Mouse (Mus musculus): Measurements from ENCODE around the gene Sept3.

Sept3 gene

GRCm38 (mm10) chr15:82340414-82341035, 65.8 kb downstream of the Sept3 start:
- no peak for DNase-seq (ENCODE audit: low spot score)

DNA sequence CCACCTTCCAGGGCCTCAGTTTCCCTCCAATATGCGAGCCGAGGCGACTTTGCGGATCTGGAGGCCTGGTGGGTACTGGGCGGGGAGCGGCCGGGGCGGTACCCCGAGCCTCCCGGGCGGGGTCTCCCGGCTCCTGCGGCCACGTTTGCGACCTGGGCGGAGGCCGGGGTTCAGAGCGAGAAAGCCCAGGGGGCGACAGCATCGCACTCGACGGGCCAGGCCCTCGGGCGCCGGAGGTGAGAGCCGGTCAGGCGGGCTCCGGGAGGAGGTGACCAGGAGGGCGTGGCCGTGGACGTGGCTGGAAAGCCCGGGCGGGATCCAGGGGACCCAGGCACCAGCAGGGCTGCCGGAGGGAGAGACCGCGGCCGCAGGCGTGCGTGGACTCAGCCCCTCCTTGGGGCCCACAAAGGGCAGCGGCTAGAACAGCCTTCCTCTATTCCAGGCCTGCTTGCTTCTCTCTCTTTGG, 66.4 kb downstream of the Sept3 start:
- peak; percentile 70 for DNase-seq (ENCODE audit: low spot score)

- peak; percentile 65 for DNase-seq (ENCODE audit: low spot score)
Observed at GRCm38 (mm10) chr15:82341675-82342542, 67.2 kb downstream of the Sept3 start.

DNA sequence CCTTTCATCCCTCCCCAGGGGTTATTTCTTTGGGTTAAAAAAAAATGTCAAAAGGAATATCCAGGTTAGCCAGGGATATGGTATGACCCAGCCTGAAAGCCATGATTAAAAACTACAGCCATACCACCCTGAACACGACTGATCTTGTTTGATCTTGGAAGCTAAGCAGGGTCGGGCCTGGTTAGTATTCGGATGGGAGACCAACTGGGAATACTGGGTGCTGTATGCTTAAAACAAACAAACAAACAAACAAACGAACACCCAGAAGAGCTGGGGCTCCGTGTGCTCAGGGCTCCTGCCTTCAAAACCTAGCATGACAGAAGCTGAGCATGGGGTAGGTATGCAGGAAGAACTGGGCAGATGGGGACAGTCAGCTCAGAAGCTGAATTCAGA, 67.8 kb downstream of the Sept3 start:
- DNase-seq (ENCODE audit: low spot score): no peak

DNA sequence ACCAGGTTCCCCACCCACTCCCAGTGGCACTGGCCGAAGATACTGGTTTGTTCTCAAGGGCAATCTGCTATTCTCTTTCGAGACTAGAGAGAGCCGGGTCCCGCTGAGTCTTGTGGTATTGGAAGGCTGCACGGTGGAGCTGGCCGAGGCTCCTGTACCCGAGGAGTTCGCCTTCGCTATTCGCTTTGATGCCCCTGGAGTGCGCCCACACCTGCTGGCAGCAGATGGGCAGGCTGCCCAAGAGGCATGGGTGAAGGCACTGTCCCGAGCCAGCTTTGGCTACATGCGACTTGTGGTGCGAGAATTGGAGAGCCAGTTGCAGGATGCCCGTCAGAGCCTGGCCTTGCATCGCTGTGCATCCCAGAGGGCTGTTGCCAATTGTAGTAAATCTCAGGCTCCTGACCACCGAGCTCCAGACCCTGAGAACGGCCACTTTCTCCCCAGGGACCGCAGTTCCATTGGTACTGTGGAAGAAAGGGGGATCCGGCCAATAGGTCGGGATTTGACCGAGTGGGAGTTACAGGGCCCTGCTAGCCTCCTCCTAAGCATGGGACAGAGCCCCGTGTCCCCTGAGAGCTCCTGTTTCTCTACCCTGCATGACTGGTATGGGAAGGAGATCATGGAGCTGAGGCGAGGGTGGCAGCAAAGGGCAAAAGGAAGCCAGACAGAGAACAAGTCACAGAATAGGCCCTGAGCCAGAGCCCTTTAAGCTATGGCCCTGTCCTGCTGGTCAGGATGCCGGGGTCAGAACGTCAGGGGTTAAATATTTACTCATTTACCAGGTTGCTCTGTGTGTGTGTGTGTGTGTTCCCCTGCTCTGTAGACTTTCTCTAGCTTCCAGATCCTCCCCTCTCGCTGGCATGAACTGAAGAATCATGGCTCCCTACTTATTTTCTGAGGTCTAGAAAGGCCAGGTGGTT, 68.9 kb downstream of the Sept3 start:
- DNase-seq (ENCODE audit: low spot score): no peak
